Mouse (Mus musculus) thymus, adult 18-20 months (tissue): ENCODE data around the gene 4932438A13Rik.

ENCODE experiments used
- DNase-seq, 2 experiments: peaks; one replicate each; pipeline ENCODE4 v3.0.0; 2022; ENCODE audit warnings: mixed read lengths in 2 of 2

The 4932438A13Rik gene

DNA sequence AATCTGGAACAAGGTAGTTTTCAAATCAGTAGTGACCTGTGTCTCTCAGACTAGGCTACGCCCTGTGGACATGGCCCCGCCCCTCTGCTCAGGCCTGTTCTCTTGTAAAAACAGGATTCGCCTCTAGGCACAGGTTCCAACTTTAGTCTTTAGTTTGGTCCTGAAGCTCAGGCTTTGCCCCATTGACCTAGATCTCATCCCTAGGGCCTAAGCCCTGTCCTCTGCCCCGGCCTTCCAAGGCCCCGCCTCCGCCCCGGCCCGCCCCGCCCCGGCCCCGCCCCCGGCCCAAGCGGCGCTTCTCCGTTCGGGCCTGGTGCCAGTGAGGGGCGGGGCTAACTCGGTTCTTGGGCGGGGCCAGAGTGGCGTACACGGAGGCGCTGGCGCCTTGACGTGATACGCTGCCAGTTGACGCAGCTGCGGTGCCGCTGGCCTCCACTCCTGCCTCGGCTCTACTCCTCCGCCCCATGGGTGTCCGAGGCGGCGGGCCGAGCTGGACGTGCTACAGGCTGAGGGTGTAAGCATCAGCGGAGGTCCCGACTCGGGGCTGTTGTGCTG is at the start of gene 4932438A13Rik:
TSS of gene 4932438A13Rik (plus strand) at position 384 of the 555 bp plus-strand sequence.
- peak; percentile 93 for DNase-seq

DNA sequence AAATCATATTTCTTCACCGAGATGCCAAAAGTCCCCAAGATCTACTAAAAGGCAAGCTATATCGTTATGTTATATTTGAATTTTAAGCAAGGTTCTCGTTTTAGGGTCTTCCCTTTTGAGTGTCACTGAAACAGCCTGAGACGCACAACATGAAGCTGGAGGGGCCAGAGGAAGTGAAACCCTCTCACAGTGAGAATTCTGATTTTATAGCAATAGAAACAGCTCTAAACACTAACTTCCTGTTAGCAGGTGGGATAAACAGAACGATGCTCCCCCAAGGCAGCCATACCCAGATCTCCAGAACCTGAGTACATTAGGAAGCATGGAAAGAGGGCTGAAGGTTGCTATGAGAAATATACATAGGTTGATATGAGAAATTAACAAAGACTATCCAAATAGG is 46.3 kb upstream of the 4932438A13Rik start:
- no peak for DNase-seq

DNA sequence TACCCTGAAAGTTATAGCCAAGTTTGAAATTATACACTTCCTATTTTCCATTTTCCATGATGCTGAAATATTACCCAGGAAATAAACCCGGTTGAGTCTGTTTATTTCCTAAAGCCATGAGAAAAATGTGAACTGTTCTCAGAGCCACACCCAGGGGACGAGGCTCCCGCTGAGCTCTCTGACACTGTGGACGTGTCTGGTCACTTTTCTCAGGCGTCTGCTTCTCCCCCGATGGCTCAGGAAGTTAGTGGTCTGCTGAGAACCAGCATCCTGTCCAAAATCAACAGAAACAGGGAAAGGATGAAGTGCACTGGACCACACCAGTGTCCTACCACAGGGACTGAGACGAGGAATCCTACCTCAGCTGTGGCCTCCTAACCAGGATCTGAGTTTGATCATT is 43.5 kb upstream of the 4932438A13Rik start:
- no peak for DNase-seq

DNA sequence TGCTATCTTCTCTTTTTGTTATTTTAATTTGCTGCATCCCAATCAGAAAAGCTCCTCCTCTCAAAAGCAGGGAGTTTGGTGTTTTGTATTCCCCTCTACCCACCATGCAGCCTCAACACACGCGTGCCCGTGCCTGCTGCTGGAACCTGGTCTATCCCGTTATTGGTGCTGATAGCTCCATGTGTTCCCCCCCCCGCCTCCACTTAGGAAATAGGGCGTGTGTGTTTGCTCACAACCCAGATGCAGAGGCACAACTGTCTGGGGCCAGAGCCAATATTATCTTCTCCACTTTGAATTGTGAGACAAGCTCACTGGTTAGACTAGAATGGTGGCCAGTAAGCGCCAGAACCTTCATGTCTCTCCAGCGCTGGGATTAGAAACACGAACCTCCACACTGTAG is 41.9 kb upstream of the 4932438A13Rik start:
- DNase-seq: no peak

DNA sequence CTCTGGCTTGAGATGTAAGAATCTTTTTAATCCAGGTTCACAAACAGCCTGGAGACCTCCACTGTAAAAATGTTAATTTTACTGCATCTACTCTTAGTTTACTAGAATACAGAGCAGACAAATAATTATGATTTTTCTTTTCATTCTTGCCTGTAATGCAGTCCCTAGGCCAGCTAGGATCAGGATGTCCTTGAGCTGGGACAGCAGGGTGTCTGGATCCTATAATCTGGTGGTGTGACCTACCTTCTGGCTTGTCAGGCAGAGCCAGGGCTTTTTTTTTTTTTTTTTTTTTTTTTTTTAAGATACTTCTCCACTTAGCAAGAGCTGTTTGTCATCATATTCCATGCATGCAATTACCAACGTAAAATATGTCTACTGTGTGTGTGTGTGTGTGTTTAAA is 37.8 kb upstream of the 4932438A13Rik start:
- DNase-seq: no peak

DNA sequence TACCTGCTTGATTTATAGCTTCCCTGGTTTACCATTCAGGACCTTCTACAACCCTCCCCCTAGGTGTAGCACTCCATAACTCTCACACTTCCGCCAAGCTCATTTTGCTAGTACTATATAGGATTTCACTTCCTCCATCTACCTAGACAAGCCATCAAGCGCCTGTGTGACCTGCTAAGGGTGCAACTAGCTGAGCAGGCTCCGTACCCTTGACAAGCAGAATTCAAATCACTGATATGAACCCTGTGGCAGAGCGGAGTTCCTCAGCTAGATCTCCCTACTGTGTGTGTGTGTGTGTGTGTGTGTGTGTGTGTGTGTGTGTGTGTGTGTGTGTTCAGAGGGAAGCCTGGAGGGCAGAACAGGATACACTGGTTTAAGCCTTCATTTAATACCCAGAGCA is 37.4 kb upstream of the 4932438A13Rik start:
- no peak for DNase-seq

DNA sequence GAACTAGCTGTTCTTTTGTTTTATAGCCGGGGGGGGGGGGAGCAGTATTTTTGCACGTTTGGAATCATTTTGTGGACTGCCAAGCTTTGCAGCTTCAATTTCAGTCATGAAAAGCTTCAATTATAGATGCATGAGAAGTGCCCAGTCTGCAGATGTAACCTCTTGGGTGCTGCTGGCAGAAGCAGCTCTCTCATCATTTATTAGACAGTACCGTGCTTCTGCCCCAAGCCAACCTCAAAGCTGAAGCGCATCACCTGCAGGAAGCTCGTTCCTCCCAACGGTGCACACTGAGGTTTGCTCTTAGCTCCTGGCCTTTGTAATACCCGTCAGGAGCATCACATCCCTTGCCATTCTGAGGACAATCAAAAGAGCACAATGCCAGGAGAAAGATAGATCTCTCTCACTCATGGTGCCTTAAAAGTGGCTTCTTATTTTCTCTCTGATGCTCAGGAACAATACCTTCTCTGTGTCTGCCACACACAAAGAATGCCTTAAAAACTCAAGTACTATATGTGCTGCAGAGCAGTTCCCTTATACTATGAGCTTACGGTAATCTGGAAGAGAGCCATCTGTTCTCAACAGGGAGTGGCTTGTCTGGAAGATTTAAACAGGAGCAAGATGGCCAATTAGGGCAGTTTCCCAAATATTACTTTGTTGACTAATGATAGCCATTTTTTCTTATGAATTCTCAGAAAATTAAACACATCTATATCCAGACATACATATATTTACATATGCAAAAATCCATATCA is 35.5 kb upstream of the 4932438A13Rik start:
- DNase-seq: no peak

DNA sequence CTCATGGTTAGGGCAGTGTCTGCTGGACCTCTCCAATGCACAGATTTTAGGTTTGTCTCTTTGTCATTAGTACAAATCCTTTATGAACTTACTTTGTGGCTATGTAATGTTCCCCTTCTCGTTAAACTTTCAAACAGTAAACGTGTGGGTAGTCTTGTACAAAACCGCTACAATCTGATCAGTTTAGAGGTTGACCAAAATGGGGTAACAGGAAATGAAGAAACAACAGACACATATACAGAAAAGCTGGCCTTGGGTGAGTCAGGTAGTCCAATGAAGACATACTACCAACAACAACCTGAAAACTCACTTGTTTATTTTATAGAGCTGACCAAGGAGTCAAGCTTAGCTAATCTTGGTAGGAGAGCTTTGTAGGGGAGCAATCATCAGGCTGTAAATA is 32.7 kb upstream of the 4932438A13Rik start:
- no peak for DNase-seq

DNA sequence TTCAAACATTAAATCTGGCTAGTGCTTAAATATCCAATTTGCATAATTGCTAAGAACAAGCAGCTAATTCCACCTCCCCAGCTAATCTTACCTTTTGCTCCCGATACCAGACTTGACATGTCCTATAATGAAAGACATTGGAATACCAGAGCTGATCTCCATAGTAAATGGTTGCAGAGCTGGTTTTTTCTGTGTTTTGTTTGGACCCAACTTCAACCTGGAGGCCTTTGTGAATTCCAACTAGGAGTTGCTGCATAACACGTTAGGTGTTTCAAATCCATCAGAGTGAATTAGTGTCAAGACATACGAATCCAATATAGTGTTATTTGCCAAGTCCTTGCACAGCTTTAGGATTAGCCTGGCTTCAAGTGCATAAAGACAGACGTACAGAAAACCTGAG is 28.5 kb upstream of the 4932438A13Rik start:
- no peak for DNase-seq

DNA sequence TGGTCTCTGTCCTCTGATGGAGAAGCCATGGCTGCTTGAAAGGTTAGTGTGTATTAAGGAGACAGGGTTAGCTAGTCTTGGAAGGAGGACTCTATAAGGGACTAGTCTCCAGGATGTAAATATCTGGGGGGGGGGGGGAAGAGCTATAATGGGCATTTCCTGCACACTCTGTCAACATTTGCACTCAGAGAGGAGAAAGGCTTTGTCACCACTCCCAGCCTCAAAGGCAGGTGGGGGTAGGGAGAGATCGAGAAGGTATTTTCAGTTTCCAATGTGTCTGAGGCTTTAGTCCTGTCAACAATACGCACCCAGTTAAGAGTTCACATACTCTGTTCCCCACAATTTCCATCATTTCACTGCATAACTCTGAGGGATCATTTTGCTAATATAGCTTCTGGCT is 28.1 kb upstream of the 4932438A13Rik start:
- no peak for DNase-seq

DNA sequence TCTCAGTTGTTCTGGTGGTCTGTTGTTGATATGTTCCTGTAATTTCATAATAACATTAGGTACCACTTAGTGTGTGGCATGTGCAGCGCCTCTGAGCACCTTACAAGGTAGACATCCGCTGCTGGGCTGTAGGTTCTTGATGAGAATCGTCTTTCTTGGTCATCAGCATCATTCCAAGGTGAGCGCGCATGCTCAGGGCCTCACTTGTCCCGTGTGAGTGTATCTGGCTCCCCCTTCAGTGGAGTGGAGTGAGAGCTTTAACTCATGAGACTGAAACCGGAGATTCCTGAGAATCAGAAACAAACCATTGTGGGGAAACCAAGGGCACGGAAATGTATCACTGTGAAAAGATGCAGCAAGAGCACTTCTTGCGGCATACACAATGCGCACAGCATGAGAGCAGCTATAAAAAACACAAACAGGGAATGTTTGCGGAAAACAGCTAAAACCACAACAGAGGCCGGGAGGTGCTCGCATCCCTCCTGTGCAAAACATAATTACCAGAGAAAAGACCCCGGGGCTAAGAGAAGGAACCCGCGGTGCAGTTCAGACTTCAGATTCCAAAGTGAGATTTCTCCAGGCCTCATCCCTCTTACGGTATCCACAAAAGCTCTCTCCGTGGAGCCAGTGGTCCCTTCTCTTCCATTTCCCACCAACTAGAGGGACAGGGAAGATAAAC is 27.2 kb upstream of the 4932438A13Rik start:
- DNase-seq: no peak

DNA sequence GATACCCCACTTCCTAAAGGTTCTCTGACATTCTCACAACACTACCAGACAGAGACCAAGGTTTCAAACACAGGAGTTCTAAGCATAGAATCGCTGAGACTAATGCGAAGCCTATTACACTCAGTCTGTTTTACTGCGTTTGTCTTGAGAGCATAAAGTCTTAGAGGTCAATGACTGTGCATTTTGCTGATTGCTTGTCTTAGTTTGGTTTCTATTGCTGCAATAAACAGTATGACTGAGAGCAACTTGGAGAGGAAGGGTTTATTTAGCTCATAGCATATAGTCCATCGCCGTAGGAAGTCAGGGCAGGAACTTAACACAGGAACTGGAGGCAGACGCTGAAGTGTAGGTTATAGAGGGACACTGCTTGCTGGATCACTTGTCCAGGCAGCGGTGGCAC is 26.1 kb upstream of the 4932438A13Rik start:
- DNase-seq: no peak

DNA sequence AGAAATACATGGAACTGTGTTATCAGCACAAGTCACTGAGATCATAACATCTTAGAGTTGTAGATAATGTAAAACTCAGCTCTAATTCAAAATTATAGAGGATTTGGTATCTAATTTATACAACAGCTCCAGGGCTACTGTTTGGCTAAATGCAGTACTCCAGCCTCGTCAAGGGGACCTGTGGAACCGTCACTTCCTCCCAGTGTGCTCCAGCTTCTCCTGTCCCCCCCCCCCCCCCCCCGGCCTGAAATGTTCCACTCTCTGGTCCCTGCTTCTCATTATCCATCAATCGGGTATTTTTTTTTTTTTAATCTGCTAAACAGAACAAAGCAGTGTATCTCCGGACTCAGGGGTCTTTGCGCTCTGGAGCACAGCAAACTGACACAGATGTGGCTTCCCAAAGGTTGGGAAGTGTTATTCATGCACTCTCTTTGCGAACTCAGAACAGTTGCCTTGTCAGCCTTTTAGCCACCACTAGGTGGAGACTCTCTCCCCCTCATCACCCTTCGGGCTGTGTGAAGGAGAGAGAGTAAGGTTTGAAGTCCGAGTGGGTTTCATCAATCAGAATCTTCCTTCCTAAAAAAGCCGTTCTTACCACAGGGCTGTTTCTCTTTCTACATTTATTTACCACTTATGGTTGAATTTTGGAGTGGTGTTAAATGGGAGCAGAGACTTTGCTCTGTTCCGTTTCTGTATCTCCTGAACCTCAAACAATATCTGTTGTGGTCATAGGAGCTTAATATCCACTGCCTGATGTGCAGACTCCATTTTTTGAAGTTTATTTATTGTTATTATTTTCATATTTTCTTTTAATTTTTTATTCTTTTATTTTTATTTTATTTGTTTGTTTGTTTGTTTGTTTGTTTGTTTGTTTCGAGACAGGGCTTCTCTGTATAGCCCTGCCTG is 22.0 kb upstream of the 4932438A13Rik start:
- peak; percentile 17 to 48 for DNase-seq

DNA sequence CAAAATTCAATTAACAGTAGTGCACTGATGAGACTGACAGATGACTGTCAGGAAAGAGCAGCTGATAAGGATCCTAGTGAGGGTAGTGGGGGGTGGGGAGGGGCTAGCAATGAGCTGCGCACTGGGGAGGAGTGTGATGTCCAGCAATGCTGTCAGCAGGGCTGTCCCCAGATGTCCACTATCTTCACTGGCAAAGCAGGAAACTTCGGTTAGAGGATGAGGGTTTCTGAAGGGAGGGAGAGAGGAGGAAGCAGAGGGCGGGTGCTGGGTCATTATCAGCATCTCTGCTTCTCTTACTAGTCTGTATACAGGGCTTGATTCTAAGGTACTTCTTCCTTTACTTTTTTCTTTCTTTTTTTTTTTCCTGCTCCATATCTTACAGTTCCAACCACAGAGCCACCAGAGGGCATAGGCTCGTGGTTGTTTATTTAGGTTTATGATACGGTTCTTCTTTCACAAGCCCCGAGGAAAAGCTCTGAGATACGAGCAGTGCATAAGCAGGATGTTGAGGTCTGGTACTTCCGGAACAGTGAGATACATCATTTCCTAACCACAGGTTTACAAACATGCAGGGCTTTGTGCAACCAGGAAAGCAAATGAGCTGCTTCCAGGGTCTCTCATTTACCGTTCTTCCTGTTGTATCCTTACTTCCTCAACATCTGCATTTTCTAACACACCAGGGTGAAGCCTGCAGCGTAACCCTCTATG is 9.0 kb upstream of the 4932438A13Rik start:
- DNase-seq: peak in 1 of 2 experiments; percentile 59

DNA sequence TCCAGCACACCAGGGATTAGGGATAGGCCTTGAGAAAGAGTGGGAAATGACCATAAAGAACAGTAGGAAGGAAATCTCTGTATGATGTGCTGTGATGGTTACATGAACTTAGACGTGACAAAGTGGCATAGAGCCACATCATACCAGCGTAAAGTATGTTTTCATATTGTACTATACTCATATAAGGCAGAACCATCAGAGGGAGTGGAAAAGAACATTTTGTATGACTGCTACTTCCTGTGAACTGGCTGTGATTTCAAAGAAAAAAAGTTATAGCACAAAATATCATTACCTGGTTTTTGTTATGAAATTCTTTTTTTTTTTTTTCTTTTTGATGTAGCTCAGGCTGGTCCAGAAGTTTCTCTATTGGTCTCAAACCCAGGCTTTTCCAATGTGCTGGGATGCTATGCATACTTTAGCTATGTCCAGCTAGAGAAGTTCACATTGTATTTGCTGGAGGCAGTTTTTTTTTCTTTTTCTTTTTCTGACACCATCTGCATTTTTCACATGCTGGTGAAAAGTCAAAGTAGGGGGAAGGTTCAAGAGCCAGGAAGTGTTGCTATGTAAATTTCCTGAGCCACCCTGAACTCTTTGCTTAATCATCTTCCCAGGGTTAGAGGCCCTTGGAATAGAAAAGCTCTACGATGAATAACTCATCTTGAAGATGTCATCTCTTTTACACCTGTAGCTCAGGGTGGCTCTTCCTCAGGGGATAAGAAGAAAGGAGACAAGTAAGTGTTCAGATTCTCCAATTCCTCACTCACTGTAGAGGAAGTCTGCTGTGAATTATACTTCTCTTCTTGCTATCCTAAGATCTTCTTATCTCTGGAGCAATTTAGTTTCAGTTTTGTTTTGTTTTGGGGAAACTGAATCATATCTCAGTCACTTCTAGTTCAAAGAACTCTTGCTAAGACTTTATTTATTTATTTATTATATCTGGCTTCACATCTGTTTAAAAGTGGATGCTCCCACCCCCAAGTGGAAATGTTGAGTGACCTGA is 1.2 kb upstream of the 4932438A13Rik start:
- no peak for DNase-seq

DNA sequence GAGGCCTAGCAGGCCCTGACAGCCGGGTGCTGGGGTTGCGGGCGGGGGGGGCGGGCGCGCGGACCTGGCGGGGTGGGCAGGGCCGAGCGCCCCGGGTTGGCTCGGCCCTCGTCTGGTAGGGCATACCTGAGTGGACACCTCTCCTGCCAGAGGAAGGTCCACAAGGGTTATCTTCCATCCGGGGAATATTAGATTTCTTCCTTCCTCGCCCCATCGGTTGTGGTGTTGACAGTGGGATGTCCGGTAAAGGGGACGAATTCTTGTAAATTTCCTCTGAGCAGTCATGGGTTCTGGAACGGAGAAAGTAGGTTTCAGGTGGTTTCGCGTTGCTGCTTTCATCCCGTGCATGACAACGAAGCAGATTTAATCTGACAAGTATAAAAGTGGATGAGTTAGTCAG is 523 bp downstream of the 4932438A13Rik start:
- no peak for DNase-seq

DNA sequence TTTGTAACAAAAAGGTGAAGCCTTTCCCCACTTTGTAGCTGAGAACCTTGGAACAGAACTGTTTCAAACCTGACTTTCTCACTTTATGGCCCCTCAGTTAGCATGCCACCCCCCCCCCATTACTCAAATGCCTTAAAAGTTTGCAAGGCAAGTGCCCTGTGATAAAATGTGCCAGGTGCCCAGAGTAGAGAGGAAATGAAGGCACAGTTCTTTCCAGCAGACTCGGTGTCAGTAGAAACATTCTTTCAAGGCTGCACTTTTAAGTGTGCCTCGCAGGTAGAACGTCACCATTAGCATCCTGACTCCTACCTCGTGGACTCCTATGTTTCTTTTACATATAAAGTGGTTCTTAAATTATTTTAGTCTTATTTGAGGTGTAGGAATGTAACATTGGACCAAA is 977 bp downstream of the 4932438A13Rik start:
- no peak for DNase-seq

DNA sequence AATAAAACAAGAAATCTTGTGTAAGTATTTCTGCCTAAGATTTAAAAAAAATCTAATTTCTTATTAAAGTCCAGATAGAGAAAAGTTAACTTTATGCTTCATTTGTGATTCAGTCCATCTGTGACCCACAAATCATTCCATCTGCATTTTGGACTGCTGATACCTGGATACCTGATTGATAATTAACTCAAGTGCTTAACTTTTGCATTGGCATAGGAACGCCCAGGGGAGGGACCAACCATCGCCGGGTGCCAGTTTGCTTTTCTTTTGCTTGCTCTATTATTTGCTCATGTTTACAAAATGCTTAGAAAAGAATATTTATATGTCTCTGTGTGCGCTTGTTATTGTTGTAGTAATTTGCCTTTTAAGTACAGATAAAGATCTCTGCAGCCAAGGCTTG is 1.6 kb downstream of the 4932438A13Rik start:
- no peak for DNase-seq

DNA sequence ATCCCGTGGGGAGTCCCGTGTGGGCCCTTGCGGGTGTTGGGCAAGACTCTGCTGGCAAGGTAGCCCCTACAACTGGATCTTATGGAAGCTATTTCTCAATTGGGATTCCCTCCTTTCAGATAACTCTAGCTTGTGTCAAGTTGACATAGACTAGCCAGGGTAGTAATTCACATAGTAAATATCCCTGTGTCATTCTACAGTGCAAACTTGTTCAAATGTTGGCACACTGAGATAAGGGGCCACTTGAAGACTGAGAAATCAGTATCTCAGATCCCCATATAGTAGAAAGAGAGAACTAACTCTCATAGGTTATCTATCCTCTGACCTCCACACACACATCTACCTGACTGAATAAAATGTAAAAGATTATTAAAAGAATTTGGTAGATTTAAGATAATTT is 42.5 kb downstream of the 4932438A13Rik start:
- no peak for DNase-seq

DNA sequence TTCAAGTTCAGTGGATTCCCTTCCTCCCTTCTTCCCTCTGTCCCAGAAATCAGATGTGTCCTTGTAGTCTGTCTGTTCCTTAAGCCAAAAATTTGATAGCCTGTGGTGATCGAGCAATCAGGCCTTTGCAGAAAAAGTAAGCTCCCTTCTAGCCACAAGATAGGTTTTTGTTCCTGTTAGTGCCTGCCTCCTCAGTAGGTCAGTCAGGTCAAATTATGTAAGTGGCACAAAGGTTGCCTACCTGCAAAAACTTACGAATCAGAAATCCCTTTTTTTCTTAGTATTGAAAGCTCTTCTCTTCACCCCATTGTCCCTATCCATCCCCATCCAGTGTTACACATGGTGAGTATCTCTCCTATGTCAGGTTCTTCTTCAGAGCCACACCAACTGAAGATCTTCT is 54.9 kb downstream of the 4932438A13Rik start:
- DNase-seq: no peak

DNA sequence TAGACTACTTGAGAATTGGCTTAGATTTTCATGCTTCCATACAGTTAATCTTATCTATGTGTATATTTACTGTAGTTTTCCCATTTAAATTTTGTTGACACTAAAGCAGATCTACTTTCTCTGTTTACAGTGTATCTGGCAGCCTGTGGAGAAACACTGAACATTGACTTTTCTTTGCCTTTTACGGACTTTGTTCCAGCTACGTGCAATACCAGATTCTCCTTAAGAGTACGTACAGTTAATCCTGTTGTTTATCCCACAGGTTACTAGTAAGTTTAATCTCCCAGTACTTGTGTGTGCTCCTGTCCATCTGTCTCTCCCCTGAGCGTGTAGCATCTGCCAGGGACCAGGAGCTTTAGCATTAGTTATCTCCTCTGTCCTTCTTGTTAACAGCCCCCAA is 55.4 kb downstream of the 4932438A13Rik start:
- DNase-seq: no peak
